Mouse (Mus musculus): ENCODE measurements around the gene A4gnt. TPM values are rescaled to one million over a fixed set of nuclear protein-coding genes. Genes with fewer than 3 reads are reported as not detected.

The A4gnt gene
- total and polyA plus RNA-seq, 3 experiments = 0.04 TPM; not detected in 2

DNA sequence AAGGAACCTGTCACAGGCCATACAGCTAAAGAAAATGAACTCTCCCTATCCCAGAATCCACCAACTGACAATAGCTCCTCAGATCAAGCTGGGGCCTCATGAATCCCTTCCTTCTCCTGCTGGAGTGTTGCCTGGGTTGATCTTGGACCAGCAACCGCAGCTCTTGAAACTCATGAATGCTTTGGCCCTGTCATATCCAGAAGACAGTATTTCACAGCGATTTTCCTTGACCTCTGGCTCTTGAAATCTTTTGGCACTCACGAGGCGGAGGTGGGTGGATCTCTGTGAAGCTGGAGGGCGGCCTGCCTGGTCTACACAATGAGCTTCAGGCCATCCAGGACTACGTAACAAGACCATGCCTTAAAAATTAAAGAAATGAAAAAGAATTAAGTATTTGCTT, 11.8 kb downstream of the A4gnt start:
- H3K4me3 ChIP-seq (ENCODE audit: control insufficient read depth in 1 of 2, insufficient read depth in 1 of 2, low read depth in 2 of 2, low read length in 2 of 2) = no peak overlapping the region
- no peaks in the 10 kb centered on the region for H3K4me1 ChIP-seq (ENCODE audit: control insufficient read depth in 1 of 2, insufficient read depth in 2 of 2, low read length in 2 of 2)
- TF ChIP-seq E2F4 (IDR thresholded peaks at IDR 0.05; ENCODE audit: borderline replicate concordance, low read depth, low read length) (no peak), TBP (IDR thresholded peaks at IDR 0.05; ENCODE audit: low read depth, low read length) (no peak), POLR2AphosphoS2 (IDR thresholded peaks at IDR 0.05; ENCODE audit: low read length) (no peak)
- no peaks in the 10 kb centered on the region for H3K27me3 ChIP-seq (ENCODE audit: control insufficient read depth in 1 of 2, insufficient read depth in 2 of 2, low read length in 2 of 2)
- DNase-seq (ENCODE audit: low read depth, low spot score) = no peak
- H3K36me3 ChIP-seq (ENCODE audit: control insufficient read depth in 1 of 2, insufficient read depth in 2 of 2, low read length in 2 of 2) = no peaks in the 10 kb centered on the region
- H3K79me2 ChIP-seq (ENCODE audit: control insufficient read depth, insufficient read depth, low read length, poor library complexity) = no peaks in the 10 kb centered on the region
- H3K9me3 ChIP-seq (replicated peaks; ENCODE audit: insufficient read depth, low read length) = no peaks in the 10 kb centered on the region
- H3K9ac ChIP-seq (ENCODE audit: control insufficient read depth, low read depth, low read length, poor library complexity, severe bottlenecking) = no peak overlapping the region
- no peak overlapping the region for H3K27ac ChIP-seq (ENCODE audit: control insufficient read depth, low read depth, low read length)

DNA sequence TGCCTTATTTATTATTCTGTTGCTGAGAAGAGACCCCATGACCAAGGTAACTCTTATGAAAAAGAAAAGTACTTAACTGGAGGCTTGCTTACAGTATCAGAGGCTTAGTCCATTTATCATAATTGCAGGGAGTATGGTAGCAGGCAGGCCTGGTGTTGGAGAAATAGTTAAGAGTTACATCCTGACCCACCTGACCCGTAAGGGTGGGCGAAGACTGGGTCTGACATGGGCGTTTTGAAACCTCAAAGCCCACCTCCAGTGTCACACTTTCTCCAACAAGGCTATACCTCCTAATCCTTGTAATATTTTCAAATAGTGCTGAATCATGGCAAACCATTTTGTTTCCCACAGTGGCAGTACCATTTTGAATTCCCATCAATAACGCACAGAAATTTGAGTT, 16.3 kb downstream of the A4gnt start:
- no peak for TF ChIP-seq CTCF (IDR thresholded peaks at IDR 0.05 in 2 of 3, conservative IDR thresholded peaks at IDR 0.05 in 1 of 3; ENCODE audit: control insufficient read depth in 1 of 3, insufficient read depth in 1 of 3, low read depth in 2 of 3, low read length in 3 of 3, poor library complexity in 1 of 3, severe bottlenecking in 1 of 3)
- no peak for TF ChIP-seq JUND (IDR thresholded peaks at IDR 0.05; ENCODE audit: low read depth, low read length)
- no peak for TF ChIP-seq ZC3H11A (IDR thresholded peaks at IDR 0.05; ENCODE audit: low read depth, low read length)
- TF ChIP-seq MYB (IDR thresholded peaks at IDR 0.05; ENCODE audit: low read depth, low read length) = no peak
- no peak for TF ChIP-seq MAX (IDR thresholded peaks at IDR 0.05; ENCODE audit: low read length)
- no peak for TF ChIP-seq USF1 (IDR thresholded peaks at IDR 0.05; ENCODE audit: low read depth, low read length)
- TF ChIP-seq TCF12 (IDR thresholded peaks at IDR 0.05; ENCODE audit: low read depth, low read length) = no peak
- TF ChIP-seq CHD2 (IDR thresholded peaks at IDR 0.05; ENCODE audit: low read length) = no peak
- no peak for TF ChIP-seq SIN3A (IDR thresholded peaks at IDR 0.05; ENCODE audit: low read length)
- no peak for TF ChIP-seq TBP (IDR thresholded peaks at IDR 0.05; ENCODE audit: low read depth, low read length)
- TF ChIP-seq BHLHE40 (IDR thresholded peaks at IDR 0.05; ENCODE audit: borderline replicate concordance, low read depth, low read length) = no peak
- TF ChIP-seq ETS1 (IDR thresholded peaks at IDR 0.05; ENCODE audit: low read depth, low read length) = no peak
- no peak for TF ChIP-seq USF2 (IDR thresholded peaks at IDR 0.05; ENCODE audit: borderline replicate concordance in 1 of 2, insufficient read depth in 1 of 2, low read depth in 1 of 2, low read length in 2 of 2)
- no peak for TF ChIP-seq E2F4 (IDR thresholded peaks at IDR 0.05; ENCODE audit: borderline replicate concordance, low read depth, low read length)
- TF ChIP-seq EP300 (IDR thresholded peaks at IDR 0.05; ENCODE audit: low read depth in 1 of 2, low read length in 2 of 2) = no peak
- H3K9ac ChIP-seq (ENCODE audit: control insufficient read depth, low read depth, low read length, poor library complexity, severe bottlenecking) = no peak overlapping the region
- no peaks in the 10 kb centered on the region for H3K36me3 ChIP-seq (ENCODE audit: control insufficient read depth in 1 of 2, insufficient read depth in 2 of 2, low read length in 2 of 2)
- no peak overlapping the region for H3K4me3 ChIP-seq (ENCODE audit: control insufficient read depth in 1 of 2, insufficient read depth in 1 of 2, low read depth in 2 of 2, low read length in 2 of 2)
- H3K79me2 ChIP-seq (ENCODE audit: control insufficient read depth, insufficient read depth, low read length, poor library complexity) = no peaks in the 10 kb centered on the region
- no peaks in the 10 kb centered on the region; a peak in 1 of 4 replicates for H3K27me3 ChIP-seq (ENCODE audit: control insufficient read depth in 1 of 2, insufficient read depth in 2 of 2, low read length in 2 of 2)
- H3K27ac ChIP-seq (ENCODE audit: control insufficient read depth, low read depth, low read length) = no peak overlapping the region
- no peaks in the 10 kb centered on the region for H3K9me3 ChIP-seq (replicated peaks; ENCODE audit: insufficient read depth, low read length)
- DNase-seq (ENCODE audit: low read depth, low spot score) = no peak
- H3K4me1 ChIP-seq (ENCODE audit: control insufficient read depth in 1 of 2, insufficient read depth in 2 of 2, low read length in 2 of 2) = no peaks in the 10 kb centered on the region

All from MEL (cell line).